Comparison of ENCODE assay signal across 10 mouse cellular contexts in genomic region chr6:88936342-88937213, GRCm38 (mm10). TPM values are rescaled to one million over a fixed set of nuclear protein-coding genes. Genes with fewer than 3 reads are reported as not detected.
DNase-seq lines count a peak whose midpoint lies in the region; ATAC-seq lines count a peak whose summit lies in the region.
"Had no signal": no experiment of that assay in that cellular context is flagged by ENCODE, and none has a peak within 500 bp of the region (broad histone marks: within the 10 kb centered on the region; RNA-seq: fewer than 3 reads in every experiment).

No protein-coding gene starts in this region.

- ATAC-seq in heart, embryonic 13.5 days (ENCODE audit: extremely low read depth, insufficient number of reproducible peaks, low FRiP score, low TSS enrichment): no peak
- ATAC-seq in heart, embryonic 12.5 days (ENCODE audit: insufficient number of reproducible peaks, low FRiP score): no peak
- no peak for ATAC-seq in midbrain, embryonic 11.5 days (ENCODE audit: low FRiP score)
- ATAC-seq: Patski had no signal

- peaks cover 79% of the 10 kb centered on the region for H3K4me1 ChIP-seq in heart, embryonic 13.5 days
- H3K4me1 ChIP-seq in heart, embryonic 12.5 days (replicated peaks): peaks cover 71% of the 10 kb centered on the region
- H3K4me1 ChIP-seq in midbrain, embryonic 11.5 days (ENCODE audit: control insufficient read depth, insufficient read depth, low read length): peaks cover 67% of the 10 kb centered on the region

- peak; percentile 36 for DNase-seq in thymus, postnatal 14 days
- no peak for DNase-seq in thymus, postnatal 36 days
- DNase-seq in midbrain, embryonic 11.5 days (ENCODE audit: low spot score, missing footprints): peak; percentile 87
- DNase-seq in testis, postnatal 10 days (ENCODE audit: low spot score): no peak
- DNase-seq in left cerebral cortex, postnatal 14 days (ENCODE audit: low spot score in 2 of 2): no peak

- H3K4me2 ChIP-seq in heart, embryonic 13.5 days: no peak overlapping the region
- no peak overlapping the region for H3K4me2 ChIP-seq in heart, embryonic 12.5 days
- H3K4me2 ChIP-seq in midbrain, embryonic 11.5 days: no peak overlapping the region
- H3K4me2 ChIP-seq: embryonic facial prominence, embryonic 15.5 days had no signal

- intact Hi-C loops in left cerebral cortex, postnatal 14 days (cut with DNase I): loop anchor here (5.0 to 10.0 kb wide), 4 partner anchors 36 to 426 kb away; partner anchors contain the start of gene Plxna1

- H3K36me3 ChIP-seq in heart, embryonic 13.5 days: no peaks in the 10 kb centered on the region
- H3K36me3 ChIP-seq in heart, embryonic 12.5 days: no peaks in the 10 kb centered on the region
- no peaks in the 10 kb centered on the region for H3K36me3 ChIP-seq in midbrain, embryonic 11.5 days (ENCODE audit: control insufficient read depth, insufficient read depth, low read length)
- H3K36me3 ChIP-seq: embryonic facial prominence, embryonic 15.5 days; heart, embryonic 10.5 days had no signal

- 61% methylated on average over 13 of the region's 13 CpGs for WGBS in heart, embryonic 13.5 days
- WGBS in heart, embryonic 12.5 days: 56% methylated on average over 13 of the region's 13 CpGs
- WGBS in midbrain, embryonic 11.5 days: 35% methylated on average over 13 of the region's 13 CpGs

- no peak overlapping the region for H3K27ac ChIP-seq in heart, embryonic 13.5 days (replicated peaks)
- H3K27ac ChIP-seq in heart, embryonic 12.5 days (ENCODE audit: poor library complexity, severe bottlenecking): no peak overlapping the region
- H3K27ac ChIP-seq in midbrain, embryonic 11.5 days (ENCODE audit: low read depth, low read length): peak overlapping the region; percentile 89
- H3K27ac ChIP-seq: embryonic facial prominence, embryonic 15.5 days; heart, embryonic 10.5 days had no signal

- H3K9ac ChIP-seq in heart, embryonic 13.5 days: peak overlapping the region; percentile 25; the same call in 1 of the 2 replicates
- no peak overlapping the region for H3K9ac ChIP-seq in heart, embryonic 12.5 days
- no peak overlapping the region for H3K9ac ChIP-seq in midbrain, embryonic 11.5 days (ENCODE audit: low read length)
- H3K9ac ChIP-seq: embryonic facial prominence, embryonic 15.5 days had no signal

- no peaks in the 10 kb centered on the region for H3K9me3 ChIP-seq in heart, embryonic 13.5 days
- no peaks in the 10 kb centered on the region for H3K9me3 ChIP-seq in heart, embryonic 12.5 days (replicated peaks)
- no peaks in the 10 kb centered on the region for H3K9me3 ChIP-seq in midbrain, embryonic 11.5 days (ENCODE audit: control insufficient read depth, low read length)
- H3K9me3 ChIP-seq: embryonic facial prominence, embryonic 15.5 days; heart, embryonic 10.5 days had no signal

- no peak overlapping the region for H3K4me3 ChIP-seq in heart, embryonic 13.5 days
- no peak overlapping the region for H3K4me3 ChIP-seq in heart, embryonic 12.5 days
- no peak overlapping the region for H3K4me3 ChIP-seq in midbrain, embryonic 11.5 days (ENCODE audit: low read depth, low read length)
- H3K4me3 ChIP-seq: embryonic facial prominence, embryonic 15.5 days; heart, embryonic 10.5 days had no signal

- H3K27me3 ChIP-seq in heart, embryonic 13.5 days (replicated peaks): peaks cover 20% of the 10 kb centered on the region; the same call in 1 of the 2 replicates
- H3K27me3 ChIP-seq in heart, embryonic 12.5 days (replicated peaks): peaks cover 8% of the 10 kb centered on the region; the same call in 1 of the 2 replicates
- no peaks in the 10 kb centered on the region for H3K27me3 ChIP-seq in midbrain, embryonic 11.5 days (ENCODE audit: control insufficient read depth, insufficient read depth, low read length)
- H3K27me3 ChIP-seq: Patski had no signal

RNA-seq across cellular contexts. Expression of gene Tpra1, which starts 34.5 kb away (rescaled TPM):
- 39.8 and 47.0 TPM in 2 replicates for polyA plus RNA-seq in heart, embryonic 13.5 days (2015; fragmentation: Nextera tagmentation; extraction: Ambion mirVana)
- 42.8 and 48.0 TPM in 2 replicates for polyA plus RNA-seq in heart, embryonic 12.5 days (2016; fragmentation: Nextera tagmentation; extraction: Ambion mirVana)
- polyA plus RNA-seq in midbrain, embryonic 11.5 days (2014; fragmentation: Nextera tagmentation; extraction: Ambion mirVana): 36.9 and 39.6 TPM in 2 replicates
- total RNA-seq in left cerebral cortex, postnatal 14 days (2021): 10 to 100 TPM; 39.7 to 45.2 TPM

RNA-seq across cellular contexts. Expression of gene Mcm2, which starts 38.0 kb away (rescaled TPM):
- polyA plus RNA-seq in heart, embryonic 13.5 days (2015; fragmentation: Nextera tagmentation; extraction: Ambion mirVana): 98.1 and 98.3 TPM in 2 replicates
- polyA plus RNA-seq in heart, embryonic 12.5 days (2016; fragmentation: Nextera tagmentation; extraction: Ambion mirVana): 130 TPM in 2 replicates
- polyA plus RNA-seq in midbrain, embryonic 11.5 days (2014; fragmentation: Nextera tagmentation; extraction: Ambion mirVana): 210 and 212 TPM in 2 replicates
- total RNA-seq in left cerebral cortex, postnatal 14 days (2021): 1 to 10 TPM; 3.6 to 3.8 TPM

Comparison
In these comparisons a context has a peak if more than half of its experiments do, and no peak if none do; other contexts are left out.
1. DNase-seq: peak in thymus, postnatal 14 days (single experiment) and midbrain, embryonic 11.5 days (single experiment); none in thymus, postnatal 36 days (0 of 2), testis, postnatal 10 days (single experiment) and left cerebral cortex, postnatal 14 days (0 of 2).